Mouse (Mus musculus) lung, postnatal 0 days (tissue): ENCODE data around the gene Abcg1.

Experiments
- CTCF ChIP-seq: IDR thresholded peaks from 2 replicates; pipeline ENCODE4 v1.5.1; 2016; ENCODE audit warnings: antibody characterized with exemption, mild to moderate bottlenecking
- EP300 ChIP-seq: IDR thresholded peaks from 2 replicates; pipeline ENCODE4 v1.6.1; 2016; ENCODE audit warnings: antibody characterized with exemption, mild to moderate bottlenecking, control low read depth

GRCm38 (mm10) chr17:31027723-31028122 lies 29.8 kb upstream of the Abcg1 start:
- no peak for TF ChIP-seq CTCF
- no peak for TF ChIP-seq EP300
